Mouse (Mus musculus): ENCODE measurements at regions not wholly inside any gene's neighbourhood (a gene's known extent, or its start where the extent isn't known, plus 50 kb on each side); places are given as distances from the start of the nearest gene placed in this dataset.
A peak's percentile ranks its signal among the peaks of the same experiment; 100 is the strongest.

DNA sequence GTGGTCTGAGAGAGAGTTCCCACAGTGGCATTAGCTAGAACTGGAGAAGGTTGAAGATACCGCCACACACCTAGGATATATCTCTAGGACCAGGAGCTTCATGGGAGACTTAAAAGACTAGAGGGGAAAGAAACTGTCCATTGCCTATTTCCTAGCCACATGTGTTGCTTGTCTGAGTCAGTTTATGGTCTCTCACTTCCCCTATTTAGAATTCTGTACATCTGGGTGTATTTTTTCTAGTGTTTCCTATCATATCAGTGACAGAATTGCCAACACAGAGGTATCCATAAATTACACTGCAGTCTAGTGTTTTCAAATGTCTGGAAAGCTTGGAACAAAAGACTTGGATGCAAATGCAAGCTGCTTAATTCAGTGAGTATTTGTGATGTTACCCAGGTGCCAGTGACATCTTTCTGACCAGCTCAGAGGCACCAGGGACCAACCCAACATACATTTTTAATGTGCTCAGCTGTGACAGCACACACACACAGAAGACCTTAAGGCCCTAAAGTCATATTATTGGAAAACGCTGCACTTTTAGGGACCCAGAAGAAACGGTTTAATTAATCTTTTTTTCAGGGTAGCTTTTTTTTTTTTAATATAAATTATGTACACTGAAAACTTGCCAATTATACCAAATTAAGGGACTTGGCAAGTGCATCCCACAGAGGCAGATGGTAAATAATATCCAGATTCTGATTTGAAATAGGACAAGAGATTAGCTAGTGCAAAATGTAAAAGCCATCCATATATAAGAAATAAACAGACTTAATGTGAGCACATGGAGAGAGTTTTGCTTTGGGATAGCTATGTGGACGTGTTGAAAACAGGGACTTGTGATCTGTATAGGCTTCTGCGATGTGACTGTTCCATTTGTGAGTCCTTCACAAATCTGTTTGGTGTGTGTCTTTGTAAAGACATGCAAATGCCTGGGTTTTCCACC is 700.5 kb upstream of the Cited2 start:
- WGBS, result 95% methylated on average over 5 of the region's 5 CpGs
- H3K27me3 ChIP-seq (ENCODE audit: low read depth, poor library complexity, severe bottlenecking), result no peaks in the 10 kb centered on the region
- DNase-seq (ENCODE audit: low spot score), result no peak
- no peaks in the 10 kb centered on the region for H3K9me3 ChIP-seq (replicated peaks)
- H3K27ac ChIP-seq (replicated peaks), result no peak overlapping the region
- H3K36me3 ChIP-seq, result no peaks in the 10 kb centered on the region
- H3K4me1 ChIP-seq, result no peaks in the 10 kb centered on the region
- no peak overlapping the region for H3K4me3 ChIP-seq

DNA sequence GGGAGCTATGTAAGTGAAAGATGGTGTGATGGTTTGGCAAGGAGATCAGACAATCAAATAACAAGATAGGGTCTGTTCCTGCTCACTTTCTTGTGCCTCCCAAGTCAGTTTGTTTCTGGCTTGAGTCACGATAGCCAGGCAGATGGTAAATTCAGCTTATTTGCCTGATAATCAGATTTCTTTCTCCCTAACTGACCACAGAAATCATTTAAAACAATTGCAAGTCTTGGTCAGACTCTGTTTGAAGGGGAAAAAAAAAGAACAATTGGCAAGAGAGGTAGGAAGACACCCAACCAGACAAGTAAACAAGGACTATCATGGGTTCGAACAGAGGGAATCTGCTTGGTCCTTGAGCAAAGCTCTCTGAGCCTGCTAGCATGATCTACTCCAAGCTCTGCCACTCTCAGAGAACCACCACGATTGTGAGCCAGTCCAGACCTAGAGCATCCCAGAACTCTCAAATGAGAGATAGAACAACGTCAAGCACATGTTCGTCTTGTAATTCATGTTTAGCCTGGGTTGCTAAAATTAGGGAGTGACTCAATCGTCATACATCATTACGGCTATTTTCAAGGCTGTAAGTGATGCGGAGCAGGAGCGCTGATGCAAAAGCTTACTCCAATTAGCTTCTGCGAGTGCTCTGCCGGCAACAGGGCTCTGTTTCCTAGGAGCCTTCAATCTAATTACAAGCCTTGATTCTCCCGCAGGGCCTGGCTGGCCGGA is 699.3 kb upstream of the Cited2 start:
- H3K36me3 ChIP-seq, result no peaks in the 10 kb centered on the region
- DNase-seq (ENCODE audit: low spot score), result no peak
- no peaks in the 10 kb centered on the region for H3K9me3 ChIP-seq (replicated peaks)
- WGBS, result 71% methylated on average over 13 of the region's 13 CpGs
- H3K27ac ChIP-seq (replicated peaks), result 0 out of 2 replicates have a peak overlapping the region, but pooled peaks have one; percentile 28
- H3K4me1 ChIP-seq, result no peaks in the 10 kb centered on the region
- no peaks in the 10 kb centered on the region for H3K27me3 ChIP-seq (ENCODE audit: low read depth, poor library complexity, severe bottlenecking)
- no peak overlapping the region for H3K4me3 ChIP-seq

DNA sequence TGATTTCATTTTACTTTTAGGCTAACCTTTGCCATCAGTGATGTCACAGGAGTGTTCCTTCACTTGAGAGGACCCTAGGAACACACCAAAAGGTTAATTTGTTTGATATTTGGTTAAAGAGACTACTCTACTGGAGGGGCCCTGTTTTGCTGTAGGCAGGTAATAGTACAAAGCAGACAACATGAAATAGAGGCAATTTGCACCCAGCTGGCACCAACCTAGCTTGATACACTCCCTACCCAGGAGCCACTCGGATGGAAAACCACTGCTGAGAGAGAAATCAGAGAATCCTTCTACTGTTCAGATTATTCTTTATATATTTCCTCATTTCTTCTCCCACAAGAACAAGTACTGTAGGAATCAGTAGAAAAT is 698.7 kb upstream of the Cited2 start:
- Histone ChIP-seq H3K27me3 (ENCODE audit: low read depth, poor library complexity, severe bottlenecking) (no peaks in the 10 kb centered on the region), H3K4me1 (no peaks in the 10 kb centered on the region), H3K4me3 (no peak overlapping the region), H3K9me3 (replicated peaks) (no peaks in the 10 kb centered on the region), H3K27ac (replicated peaks) (0 out of 2 replicates have a peak overlapping the region, but pooled peaks have one; percentile 28), H3K36me3 (no peaks in the 10 kb centered on the region)
- 83% methylated on average over 1 of the region's 1 CpGs for WGBS
- no peak for DNase-seq (ENCODE audit: low spot score)

DNA sequence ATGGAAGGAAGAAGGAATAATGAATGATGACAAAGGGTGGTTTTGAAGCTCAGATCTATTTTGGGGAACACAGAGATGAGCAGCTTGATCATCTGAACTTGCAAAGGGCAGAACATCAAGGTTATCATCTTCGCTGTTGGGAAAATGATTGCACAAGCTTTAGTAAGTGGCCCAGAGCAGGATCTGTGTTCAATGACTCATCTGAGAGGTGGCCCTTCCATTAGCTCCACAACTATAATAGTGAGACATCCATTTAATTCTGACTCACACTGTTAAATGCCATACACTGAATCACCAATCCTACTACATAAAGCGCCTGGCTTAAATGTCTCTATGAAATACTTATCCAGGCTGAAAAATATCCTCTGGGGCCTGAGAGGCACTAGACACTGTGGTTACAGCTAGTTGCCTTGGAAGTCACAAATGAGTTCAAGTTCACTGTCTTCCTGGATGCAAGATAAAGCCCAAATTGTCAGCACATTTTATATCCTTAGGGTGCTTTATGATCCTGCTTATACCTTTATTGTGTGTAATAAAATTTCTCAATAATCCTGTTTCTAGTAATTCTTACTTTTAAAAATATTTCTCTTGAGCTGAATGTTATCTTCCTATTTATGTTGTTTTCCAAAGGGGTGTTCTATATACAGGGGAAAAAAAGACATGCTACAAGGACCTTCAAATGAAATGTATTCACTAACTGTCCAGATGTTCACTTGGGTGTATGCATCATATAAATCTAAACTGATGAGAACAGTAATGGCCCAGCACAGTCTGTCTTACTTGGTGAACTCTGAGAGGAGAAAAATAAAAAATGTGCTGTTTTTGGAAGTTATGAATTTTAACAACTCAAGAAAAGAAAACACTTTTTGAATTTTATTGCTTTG is 687.9 kb upstream of the Cited2 start:
- no peaks in the 10 kb centered on the region for H3K27me3 ChIP-seq (ENCODE audit: low read depth, poor library complexity, severe bottlenecking)
- no peaks in the 10 kb centered on the region for H3K36me3 ChIP-seq
- 95% methylated on average over 2 of the region's 2 CpGs for whole genome bisulfite sequencing
- H3K9me3 ChIP-seq (replicated peaks), result no peaks in the 10 kb centered on the region
- H3K4me1 ChIP-seq, result no peaks in the 10 kb centered on the region
- H3K27ac ChIP-seq (replicated peaks), result no peak overlapping the region
- no peak overlapping the region for H3K4me3 ChIP-seq
- DNase-seq (ENCODE audit: low spot score), result no peak

DNA sequence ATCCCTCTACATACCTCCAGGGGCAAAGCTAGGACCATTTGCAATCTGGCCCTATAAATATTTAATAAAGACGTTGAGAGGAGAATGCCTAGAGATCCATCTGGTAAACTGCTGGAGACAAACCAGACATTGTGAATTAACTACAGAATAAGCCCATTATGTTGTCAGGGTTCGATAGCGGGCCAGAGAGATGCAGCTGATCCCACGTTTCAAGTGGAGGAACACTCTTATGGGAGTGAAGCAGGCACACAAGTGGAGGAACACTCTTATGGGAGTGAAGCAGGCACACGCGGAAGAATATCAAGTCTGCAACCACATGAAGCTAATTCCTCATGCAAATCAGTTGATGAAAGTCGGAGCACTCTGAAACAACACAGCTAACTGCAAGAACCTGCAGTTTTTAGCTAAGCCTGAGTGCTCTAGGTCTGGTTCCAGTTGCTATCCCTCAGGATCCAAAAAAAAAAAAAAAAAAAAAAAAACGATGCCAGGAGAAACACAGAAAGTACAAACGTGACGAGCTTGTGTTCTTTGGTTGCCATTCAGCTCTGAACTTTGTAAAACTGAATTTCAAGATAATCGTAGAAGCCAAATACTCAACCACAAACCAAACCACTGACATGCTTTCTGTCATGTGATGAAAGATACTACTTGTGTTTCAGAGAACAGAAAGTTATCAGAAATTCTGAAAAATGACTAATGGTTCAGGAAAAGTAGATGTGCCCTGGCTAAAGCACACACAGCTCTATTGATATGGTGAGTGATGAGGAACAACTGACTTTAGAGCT is 684.6 kb upstream of the Cited2 start:
- Histone ChIP-seq H3K4me1 (no peaks in the 10 kb centered on the region), H3K9me3 (replicated peaks) (no peaks in the 10 kb centered on the region), H3K4me3 (no peak overlapping the region), H3K27me3 (ENCODE audit: low read depth, poor library complexity, severe bottlenecking) (no peaks in the 10 kb centered on the region), H3K36me3 (no peaks in the 10 kb centered on the region), H3K27ac (replicated peaks) (no peak overlapping the region)
- DNase-seq (ENCODE audit: low spot score), result no peak
- 85% methylated on average over 11 of the region's 11 CpGs for WGBS

DNA sequence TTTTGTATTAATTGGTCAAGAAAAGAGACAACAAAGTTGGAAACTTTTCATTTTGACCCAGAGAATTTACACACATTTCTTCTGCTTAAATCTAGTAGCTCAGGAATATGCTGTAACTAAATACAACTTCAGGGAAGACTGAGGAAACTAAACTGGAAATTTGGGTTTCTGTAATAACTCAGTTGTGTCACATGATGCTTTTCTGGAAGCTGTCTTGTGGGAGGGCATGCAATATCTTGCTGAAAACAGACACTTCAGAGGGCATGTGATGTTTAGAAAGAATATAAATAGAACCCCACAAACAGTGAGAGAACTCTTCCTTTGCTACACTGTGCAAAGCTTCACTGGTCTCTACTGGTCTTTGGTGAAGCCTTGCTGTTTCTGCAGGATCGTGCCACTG is 680.9 kb upstream of the Cited2 start:
- no peaks in the 10 kb centered on the region for H3K27me3 ChIP-seq (ENCODE audit: low read depth, poor library complexity, severe bottlenecking)
- 90% methylated on average over 1 of the region's 1 CpGs for WGBS
- DNase-seq (ENCODE audit: low spot score), result no peak
- no peaks in the 10 kb centered on the region for H3K4me1 ChIP-seq
- no peak overlapping the region for H3K27ac ChIP-seq (replicated peaks)
- no peak overlapping the region for H3K4me3 ChIP-seq
- no peaks in the 10 kb centered on the region for H3K9me3 ChIP-seq (replicated peaks)
- H3K36me3 ChIP-seq, result no peaks in the 10 kb centered on the region

DNA sequence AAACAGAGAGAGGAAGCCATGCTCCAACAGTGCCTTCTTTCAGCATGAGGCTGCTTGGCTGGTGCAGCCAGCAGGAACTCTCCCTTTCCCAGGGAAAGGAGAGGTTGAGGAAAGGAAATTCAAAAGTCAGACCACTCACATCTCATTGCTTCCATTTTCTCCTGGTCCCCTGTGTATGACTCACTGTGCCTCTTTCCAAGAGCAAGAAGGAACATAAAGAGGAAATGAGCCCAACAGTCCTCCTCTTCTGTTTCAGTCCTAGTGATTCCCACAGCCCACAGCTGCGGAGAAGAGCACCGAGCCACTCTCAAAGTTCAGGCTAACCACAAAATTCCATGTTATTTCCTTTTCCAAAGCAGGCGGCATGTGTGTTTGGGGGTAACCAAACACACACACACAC is 680.0 kb upstream of the Cited2 start:
- no peaks in the 10 kb centered on the region for H3K27me3 ChIP-seq (ENCODE audit: low read depth, poor library complexity, severe bottlenecking)
- no peak overlapping the region for H3K27ac ChIP-seq (replicated peaks)
- no peaks in the 10 kb centered on the region for H3K4me1 ChIP-seq
- no peaks in the 10 kb centered on the region for H3K36me3 ChIP-seq
- DNase-seq (ENCODE audit: low spot score), result no peak
- H3K9me3 ChIP-seq (replicated peaks), result no peaks in the 10 kb centered on the region
- H3K4me3 ChIP-seq, result no peak overlapping the region
- 88% methylated on average over 3 of the region's 3 CpGs for whole genome bisulfite sequencing

DNA sequence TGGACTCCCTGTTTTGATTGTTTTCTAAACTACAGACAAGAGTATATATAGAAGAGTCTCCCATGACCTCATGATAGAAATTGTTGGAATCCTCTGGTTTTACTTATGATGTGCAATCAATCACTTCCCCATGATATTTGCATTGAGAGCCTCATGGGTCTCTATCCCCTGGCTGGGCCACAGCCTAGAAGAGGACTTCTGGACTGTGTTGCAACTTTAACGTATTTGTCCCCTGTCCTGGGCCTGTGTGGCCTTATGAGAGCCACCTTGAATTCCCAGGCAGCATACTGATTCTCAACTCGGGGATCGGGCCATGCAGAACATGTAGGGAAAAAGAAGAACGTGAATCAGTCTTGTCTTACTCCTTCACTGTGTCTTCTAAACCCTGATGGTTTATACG is 676.3 kb upstream of the Cited2 start:
- H3K27me3 ChIP-seq (ENCODE audit: low read depth, poor library complexity, severe bottlenecking), result no peaks in the 10 kb centered on the region
- H3K4me1 ChIP-seq, result no peaks in the 10 kb centered on the region
- H3K36me3 ChIP-seq, result no peaks in the 10 kb centered on the region
- no peak overlapping the region for H3K4me3 ChIP-seq
- DNase-seq (ENCODE audit: low spot score), result no peak
- WGBS, result 78% methylated on average over 5 of the region's 5 CpGs
- H3K9me3 ChIP-seq (replicated peaks), result peaks cover 3% of the 10 kb centered on the region; the same call in 1 of the 2 replicates
- no peak overlapping the region for H3K27ac ChIP-seq (replicated peaks)

DNA sequence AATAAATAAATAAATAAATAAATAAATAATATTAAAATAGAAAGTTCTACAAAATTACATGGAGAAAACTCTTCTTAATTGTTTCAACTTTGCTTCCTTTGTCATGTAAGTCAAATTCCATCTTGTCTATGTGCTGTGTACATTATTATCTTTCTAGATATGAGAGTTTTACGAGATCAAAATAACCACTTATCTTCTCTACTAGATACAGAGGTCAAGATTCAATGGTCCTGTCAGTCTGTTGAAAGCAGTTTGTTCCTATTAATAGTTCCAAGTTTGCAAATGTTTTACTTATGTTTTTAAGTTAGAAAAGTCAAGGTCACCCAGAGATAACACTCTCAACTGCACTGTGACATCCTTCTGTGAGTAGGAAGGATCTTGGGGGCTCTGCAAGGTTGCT is 650.1 kb upstream of the Cited2 start:
- WGBS, result 89% methylated on average over 1 of the region's 1 CpGs
- H3K9me3 ChIP-seq (replicated peaks), result no peaks in the 10 kb centered on the region
- H3K4me3 ChIP-seq, result no peak overlapping the region

DNA sequence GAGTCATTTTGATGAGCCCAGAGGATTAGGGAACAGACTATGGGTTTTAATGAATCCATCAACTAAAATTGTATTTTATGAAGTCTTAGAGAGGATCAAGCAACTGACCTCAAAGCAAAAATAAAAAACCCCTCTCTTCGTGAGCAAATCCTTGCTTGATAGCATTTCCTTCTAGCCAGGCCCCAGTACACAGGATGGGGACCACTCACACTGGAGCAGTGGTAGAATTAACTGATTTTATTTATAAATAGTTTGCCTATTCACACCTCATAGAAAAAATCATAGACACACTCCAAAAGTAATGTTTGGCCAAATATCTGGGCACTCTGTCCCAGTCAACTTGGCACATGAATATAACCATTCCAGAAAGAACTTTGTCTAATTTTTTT is 649.0 kb upstream of the Cited2 start:
- Histone ChIP-seq H3K27me3 (ENCODE audit: low read depth, poor library complexity, severe bottlenecking) (no peaks in the 10 kb centered on the region), H3K4me1 (peaks cover 22% of the 10 kb centered on the region), H3K9me3 (replicated peaks) (no peaks in the 10 kb centered on the region), H3K36me3 (no peaks in the 10 kb centered on the region), H3K27ac (replicated peaks) (no peak overlapping the region), H3K4me3 (no peak overlapping the region)
- DNase-seq (ENCODE audit: low spot score), result no peak
- 41% methylated on average over 1 of the region's 1 CpGs for WGBS

More for the DNA sequence above, 650.1 kb upstream of the Cited2 start:
- no peaks in the 10 kb centered on the region for H3K27me3 ChIP-seq (ENCODE audit: low read depth, poor library complexity, severe bottlenecking)
- H3K27ac ChIP-seq (replicated peaks), result no peak overlapping the region
- no peaks in the 10 kb centered on the region for H3K36me3 ChIP-seq
- no peak for DNase-seq (ENCODE audit: low spot score)
- H3K4me1 ChIP-seq, result peaks cover 22% of the 10 kb centered on the region

DNA sequence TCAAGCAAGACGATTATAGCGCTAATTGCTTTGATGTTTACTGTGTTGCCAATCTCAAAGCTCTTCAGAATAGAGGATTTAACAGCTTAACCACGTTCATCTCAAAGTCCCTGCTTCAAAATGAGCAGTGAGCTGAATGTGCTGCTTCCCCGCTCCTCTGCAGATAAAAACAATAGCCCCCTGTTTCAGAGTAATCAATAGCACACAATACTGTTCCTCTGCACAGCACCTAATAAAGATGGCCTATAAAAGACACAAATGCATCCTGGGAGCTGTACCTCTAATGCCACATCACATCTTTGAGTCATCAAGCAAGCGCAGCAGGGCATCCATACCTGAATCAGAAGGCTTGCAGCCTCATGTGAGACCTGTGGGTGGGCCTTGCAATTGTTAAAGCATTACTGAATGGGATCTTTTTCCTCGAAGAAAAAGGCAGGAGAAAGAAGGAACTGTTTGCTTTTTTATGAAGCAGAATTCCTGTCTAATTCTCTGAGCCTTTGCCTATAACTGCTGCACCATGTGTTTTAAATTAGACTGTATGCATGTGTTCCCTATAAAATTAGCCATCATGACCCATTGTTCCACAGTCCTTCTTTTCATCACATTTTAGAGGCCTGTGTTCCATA is 648.5 kb upstream of the Cited2 start:
- no peaks in the 10 kb centered on the region for H3K27me3 ChIP-seq (ENCODE audit: low read depth, poor library complexity, severe bottlenecking)
- peaks cover 22% of the 10 kb centered on the region for H3K4me1 ChIP-seq
- H3K27ac ChIP-seq (replicated peaks), result peak overlapping the region; percentile 49; the same call in 1 of the 2 replicates
- H3K4me3 ChIP-seq, result no peak overlapping the region
- no peaks in the 10 kb centered on the region for H3K36me3 ChIP-seq
- DNase-seq (ENCODE audit: low spot score), result peak; percentile 26
- 24% methylated on average over 6 of the region's 6 CpGs for whole genome bisulfite sequencing
- no peaks in the 10 kb centered on the region for H3K9me3 ChIP-seq (replicated peaks)
